Mouse (Mus musculus) ES-E14 (cell line): ENCODE measurements around the gene Fbxw5. TPM values are rescaled to one million over a fixed set of nuclear protein-coding genes. Genes with fewer than 3 reads are reported as not detected.
A peak's percentile ranks its signal among the peaks of the same experiment; 100 is the strongest.

Experiments used
- DNase-seq: peaks from one replicate; pipeline ENCODE4 v3.0.0-alpha.2; 2013; ENCODE audit warnings: low read depth, low spot score
- H3K27ac ChIP-seq: 2 replicates; pipeline ENCODE4 v1.5.1; 2012; ENCODE audit warnings: low read depth, mild to moderate bottlenecking, low read length, moderate library complexity, mixed read lengths; ENCODE audit not compliant: poor library complexity, insufficient read depth, severe bottlenecking
- H3K36me3 ChIP-seq: 2 replicates; pipeline ENCODE4 v1.6.1; 2012; ENCODE audit warnings: mild to moderate bottlenecking, low read length, moderate library complexity, mixed read lengths; ENCODE audit not compliant: control insufficient read depth, poor library complexity, insufficient read depth, severe bottlenecking
- H3K4me1 ChIP-seq, 2 experiments: fragments of 150-350 bp in 1 of 2; sonication (generic) in 1 of 2; 2 replicates each; pipeline ENCODE4 v1.6.1; 2012; ENCODE audit warnings: low read length in 2 of 2, mild to moderate bottlenecking in 1 of 2, mixed read lengths in 1 of 2; ENCODE audit not compliant: control insufficient read depth in 2 of 2, insufficient read depth in 2 of 2, poor library complexity in 1 of 2
- H3K4me3 ChIP-seq, 2 experiments: fragments of 150-350 bp in 1 of 2; sonication (generic) in 1 of 2; 2 replicates each; pipeline ENCODE4 v1.5.1; 2012; ENCODE audit warnings: low read length in 2 of 2, low read depth in 1 of 2, mild to moderate bottlenecking in 1 of 2, mixed read lengths in 1 of 2; ENCODE audit not compliant: insufficient read depth in 1 of 2, poor library complexity in 1 of 2, severe bottlenecking in 1 of 2
- H3K9ac ChIP-seq: 2 replicates; pipeline ENCODE4 v1.6.1; 2012; ENCODE audit warnings: low read depth, mild to moderate bottlenecking, low read length, mixed read lengths; ENCODE audit not compliant: poor library complexity, insufficient read depth, severe bottlenecking
- H3K9me3 ChIP-seq: fragments of 150-350 bp; sonication (generic); 2 replicates; pipeline ENCODE4 v1.6.1; 2012; ENCODE audit warnings: low read depth, mild to moderate bottlenecking, low read length; ENCODE audit not compliant: control insufficient read depth, insufficient read depth
- CHD2 ChIP-seq: IDR thresholded peaks from 2 replicates; pipeline ENCODE4 v1.6.1; 2014; ENCODE audit warnings: mild to moderate bottlenecking, low read depth, low read length, inconsistent platforms
- HCFC1 ChIP-seq: IDR thresholded peaks from 2 replicates; pipeline ENCODE4 v1.6.1; 2012; ENCODE audit warnings: low read length, inconsistent platforms, borderline replicate concordance; ENCODE audit not compliant: insufficient read depth
- MAFK ChIP-seq: IDR thresholded peaks from 2 replicates; pipeline ENCODE4 v1.6.1; 2014; ENCODE audit warnings: mild to moderate bottlenecking, low read depth, low read length, inconsistent platforms; ENCODE audit not compliant: insufficient read depth
- ZC3H11A ChIP-seq: IDR thresholded peaks from 2 replicates; pipeline ENCODE4 v1.6.1; 2012; ENCODE audit warnings: low read depth, mild to moderate bottlenecking, inconsistent platforms, low read length, borderline replicate concordance
- ZNF384 ChIP-seq: IDR thresholded peaks from 2 replicates; pipeline ENCODE4 v1.6.1; 2012; ENCODE audit warnings: low read depth, low read length, inconsistent platforms
- in situ Hi-C, 2 experiments: fragments of 600-800 bp; cut with MboI; formaldehyde crosslinking; loops; one replicate each; pipeline ENCODE4 v1.15.1; 2025; ENCODE audit warnings: low sequenced_read_pairs in 2 of 2, inconsistent platforms in 1 of 2; ENCODE audit not compliant: unreplicated experiment in 2 of 2
- total RNA-seq: library from RNA; depleted of rRNA; stranded (reverse); fragments of 300-350 nt; gene quantifications from 2 replicates; pipeline ENCODE4 v1.2.3, GENCODE M21; 2012

Fbxw5 gene
- total RNA-seq, 1 experiment: 24.5 TPM

DNA sequence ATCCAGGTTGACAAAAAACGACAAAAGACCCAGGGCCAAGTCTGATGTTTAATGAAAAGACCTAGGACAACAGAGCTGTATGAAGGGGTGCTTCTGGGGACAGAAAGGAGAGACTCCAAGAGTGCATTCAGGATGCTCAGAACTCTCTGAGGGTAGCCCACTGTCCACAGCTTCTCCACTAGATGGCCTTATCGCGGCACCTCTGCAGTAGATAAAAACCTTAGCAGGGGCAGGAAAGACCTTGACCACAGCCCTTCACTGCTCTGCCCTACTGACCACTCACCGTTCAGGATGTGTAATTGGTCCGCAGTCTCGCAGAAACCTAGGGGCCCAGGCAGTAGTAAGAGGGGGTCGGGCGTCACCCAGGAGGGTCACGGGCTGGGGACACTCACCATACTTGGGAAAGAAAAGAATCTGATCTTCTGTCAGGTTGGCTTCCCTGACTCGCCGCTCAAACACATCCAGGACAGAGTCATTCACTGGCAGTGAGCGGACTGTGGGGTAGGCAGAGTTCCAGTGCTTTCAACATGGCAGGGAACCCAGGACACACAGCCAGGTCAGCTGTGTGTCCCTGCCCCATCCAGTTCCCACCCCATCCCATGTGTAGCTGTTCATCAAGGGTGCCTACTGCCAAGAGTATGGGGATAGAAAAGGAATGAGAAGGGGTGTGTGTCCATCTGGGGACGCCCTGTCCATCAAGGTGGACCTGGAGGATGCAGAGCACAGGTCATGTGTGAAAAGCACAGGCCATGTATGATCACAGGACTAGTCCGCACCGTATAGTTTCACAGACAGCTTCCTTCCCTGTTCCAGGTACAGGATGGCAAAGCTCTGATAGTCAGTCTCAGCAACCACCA is 1.7 kb upstream of the Fbxw5 start:
- Histone ChIP-seq H3K9ac (no peak overlapping the region), H3K4me1 (peaks cover 0 to 15% of the 10 kb centered on the region in 2 experiments; a peak in 1 of 4 replicates), H3K9me3 (no peaks in the 10 kb centered on the region), H3K36me3 (peaks cover 7% of the 10 kb centered on the region; the same call in 1 of the 2 replicates), H3K27ac (no peak overlapping the region), H3K4me3 (no peak overlapping the region)
- in situ Hi-C loops: no loop called here
- no peak for TF ChIP-seq ZC3H11A
- TF ChIP-seq CHD2: no peak
- no peak for TF ChIP-seq MAFK
- no peak for TF ChIP-seq HCFC1
- no peak for TF ChIP-seq ZNF384
- DNase-seq: no peak

DNA sequence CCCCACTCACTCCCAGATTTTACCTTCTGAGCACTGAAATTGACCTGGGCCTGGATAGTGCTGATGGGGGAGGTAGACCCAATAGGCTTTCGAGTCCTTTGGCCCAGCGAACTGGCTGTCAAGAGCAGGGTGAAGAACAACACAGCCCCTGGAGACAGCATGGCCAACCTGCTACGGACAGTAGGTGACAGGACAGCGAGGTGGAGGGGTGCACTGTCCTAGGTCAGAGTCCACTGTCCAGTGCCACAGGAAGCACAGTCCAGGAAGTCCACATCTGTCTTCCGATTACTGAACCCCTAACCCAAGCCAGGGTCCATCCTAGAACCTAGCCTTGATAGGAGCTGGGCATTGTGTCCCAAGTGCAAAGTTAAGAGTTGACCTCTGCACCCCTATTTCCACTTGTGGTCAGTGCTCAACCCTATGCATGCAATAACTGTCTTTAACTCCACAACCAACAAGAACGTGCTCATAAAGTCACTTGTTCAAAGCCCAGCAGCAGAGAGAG is 427 bp upstream of the Fbxw5 start:
- Histone ChIP-seq H3K4me3 (peak overlapping the region; percentile 35 to 70; a peak in 3 of 4 replicates), H3K27ac (no peak overlapping the region), H3K36me3 (peaks cover 11% of the 10 kb centered on the region; the same call in 1 of the 2 replicates), H3K9me3 (no peaks in the 10 kb centered on the region), H3K4me1 (peaks cover 0 to 15% of the 10 kb centered on the region in 2 experiments; a peak in 1 of 4 replicates), H3K9ac (peak overlapping the region; percentile 34; the same call in 1 of the 2 replicates)
- TF ChIP-seq CHD2: no peak
- no peak for TF ChIP-seq ZNF384
- no peak for TF ChIP-seq MAFK
- TF ChIP-seq HCFC1: no peak
- TF ChIP-seq ZC3H11A: no peak
- no peak for DNase-seq
- in situ Hi-C loops: no loop called here

DNA sequence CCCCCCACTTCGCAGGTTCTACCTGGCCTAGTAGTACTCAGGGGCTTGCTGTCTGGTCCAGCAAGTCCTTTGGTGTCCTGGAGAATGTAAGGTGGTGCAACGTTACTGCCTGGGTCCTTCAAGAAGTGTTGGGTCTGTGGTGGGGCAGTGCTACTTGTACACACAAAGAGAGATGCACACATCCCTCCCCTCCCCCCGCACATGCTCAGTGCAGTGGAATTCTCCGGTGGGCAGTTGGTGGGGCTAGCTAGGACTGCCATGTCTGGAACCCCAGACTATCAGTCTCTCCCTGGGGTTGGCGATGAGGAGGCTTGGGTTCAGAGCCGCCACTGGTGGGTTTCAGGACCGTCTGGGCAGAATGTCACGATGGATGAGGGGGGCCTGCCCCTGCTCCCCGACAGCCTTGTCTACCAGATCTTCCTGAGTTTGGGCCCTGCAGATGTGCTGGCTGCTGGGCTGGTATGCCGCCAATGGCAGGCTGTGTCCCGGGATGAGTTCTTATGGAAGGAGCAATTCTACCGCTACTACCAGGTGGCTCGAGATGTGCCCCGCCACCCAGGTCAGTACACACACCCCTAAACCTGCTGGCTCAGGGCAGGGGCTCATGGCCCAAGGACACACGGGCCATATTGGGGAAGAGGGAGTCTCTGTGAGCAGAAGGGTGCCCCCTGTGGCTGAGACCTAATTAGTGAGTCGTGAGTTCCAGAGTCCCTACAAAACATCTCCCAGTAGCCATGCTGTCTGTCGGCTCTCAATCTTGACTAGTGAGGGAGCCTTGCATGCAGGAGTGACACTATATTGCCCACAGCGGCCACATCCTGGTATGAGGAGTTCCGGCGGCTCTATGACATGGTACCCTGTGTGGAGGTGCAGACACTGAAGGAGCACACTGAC is 1.3 kb downstream of the Fbxw5 start, which contains the start of gene C8g:
Gene C8g (minus strand): TSS at position 127 of the 894 bp plus-strand sequence.
- in situ Hi-C loops: no loop called here
- Histone ChIP-seq H3K9me3 (no peaks in the 10 kb centered on the region), H3K9ac (peak within 1 kb of the TSS; percentile 92), H3K4me1 (peaks cover 0 to 15% of the 10 kb centered on the region in 2 experiments; a peak in 1 of 4 replicates), H3K4me3 (peak within 1 kb of the TSS; percentile 82 to 95), H3K36me3 (peaks cover 11% of the 10 kb centered on the region; the same call in 1 of the 2 replicates), H3K27ac (no peak within 1 kb of the TSS)
- TF ChIP-seq HCFC1: no peak
- TF ChIP-seq CHD2: no peak
- no peak for TF ChIP-seq MAFK
- no peak for TF ChIP-seq ZC3H11A
- no peak for TF ChIP-seq ZNF384
- DNase-seq: no peak

DNA sequence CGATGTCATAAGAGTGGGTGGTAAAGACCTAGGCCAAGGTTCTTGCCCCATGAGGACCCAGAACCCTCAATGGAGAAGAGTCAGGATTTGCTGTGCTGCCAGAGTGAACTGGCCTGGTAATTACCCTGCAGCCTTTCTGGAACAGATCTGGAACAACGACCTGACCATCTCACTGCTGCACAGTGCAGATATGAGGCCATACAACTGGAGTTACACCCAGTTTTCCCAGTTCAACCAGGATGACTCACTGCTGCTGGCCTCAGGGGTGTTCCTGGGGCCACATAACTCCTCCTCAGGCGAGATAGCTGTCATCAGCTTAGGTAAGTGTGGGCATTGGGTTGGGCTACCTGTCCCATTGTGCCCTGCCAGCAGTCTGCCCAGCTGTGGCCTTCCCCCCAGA is 2.2 kb downstream of the Fbxw5 start:
- TF ChIP-seq ZNF384 (no peak), ZC3H11A (no peak), CHD2 (no peak), HCFC1 (no peak), MAFK (no peak)
- Histone ChIP-seq H3K9me3 (no peaks in the 10 kb centered on the region), H3K36me3 (peaks cover 11% of the 10 kb centered on the region; the same call in 1 of the 2 replicates), H3K9ac (no peak overlapping the region), H3K27ac (no peak overlapping the region), H3K4me1 (peaks cover 0 to 12% of the 10 kb centered on the region in 2 experiments; a peak in 1 of 4 replicates), H3K4me3 (no peak overlapping the region)
- in situ Hi-C loops: no loop called here
- no peak for DNase-seq
